Mouse (Mus musculus) ZHBTc4 (cell line): ENCODE data around the gene Car4.

Experiments used
- DNase-seq: peaks from one replicate; pipeline ENCODE4 v3.0.0-alpha.2; 2011; ENCODE audit warnings: low read depth, low spot score

Gene Car4

GRCm38 (mm10) chr11:85003566-85003965, 46.0 kb downstream of the Car4 start:
- DNase-seq = no peak

DNA sequence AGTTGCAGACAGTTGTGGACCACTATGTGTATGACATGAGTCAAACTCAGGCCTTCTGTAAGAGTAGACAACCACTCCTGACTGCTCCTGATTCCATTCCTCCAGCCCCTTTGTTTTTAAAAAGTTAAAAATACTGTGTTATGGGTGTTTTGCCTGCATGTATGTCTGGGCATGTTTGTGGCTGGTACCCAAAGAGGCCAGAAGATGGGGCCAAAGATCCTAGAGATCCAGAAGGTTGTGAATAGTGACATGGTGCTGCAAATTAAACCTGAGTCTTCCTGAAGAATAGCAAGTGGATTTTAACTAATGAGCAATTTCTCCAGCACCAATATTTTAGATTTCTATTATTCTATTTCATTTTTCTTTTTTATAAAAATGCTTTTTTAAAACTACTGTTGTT, 55.5 kb downstream of the Car4 start:
- DNase-seq = peak; percentile 17
